Mouse (Mus musculus): ENCODE measurements around the gene Ifi27l2b. TPM values are rescaled to one million over a fixed set of nuclear protein-coding genes. Genes with fewer than 3 reads are reported as not detected.
"Not testable (repeated sequence)": the region's sequence is repeated elsewhere in the genome, so short reads cannot be mapped to it uniquely, and the experiment has no call there.

Gene Ifi27l2b
- polyA plus RNA-seq, 1 experiment from 2014 or later, result not detected

DNA sequence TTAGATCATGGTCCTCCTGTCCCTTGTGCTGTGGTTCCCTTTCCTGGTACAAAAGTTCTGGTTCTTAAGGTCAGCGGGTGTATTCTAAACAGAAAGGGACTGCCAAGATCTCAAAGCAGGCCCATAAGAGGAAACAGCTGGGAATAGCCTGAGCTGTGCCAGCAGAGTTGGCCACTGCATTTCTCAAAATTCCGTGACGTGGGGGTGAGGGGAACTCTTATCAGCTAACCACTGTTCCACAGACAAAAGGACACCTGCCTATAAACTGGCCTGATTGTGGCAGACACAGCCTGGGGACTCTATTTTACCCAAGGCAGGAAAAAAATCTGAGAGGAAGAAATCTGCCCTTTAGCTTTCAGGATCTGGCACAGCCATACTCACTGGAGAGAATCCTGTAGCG is 30.3 kb upstream of the Ifi27l2b start:
- WGBS, result 80% methylated on average over 4 of the region's 4 CpGs
- Histone ChIP-seq H3K36me3 (ENCODE audit: control insufficient read depth, insufficient read depth, low read length) (no peaks in the 10 kb centered on the region), H3K27ac (ENCODE audit: low read depth, low read length) (no peak overlapping the region), H3K27me3 (ENCODE audit: control insufficient read depth, insufficient read depth, low read length) (no peaks in the 10 kb centered on the region), H3K4me1 (replicated peaks; ENCODE audit: control insufficient read depth, insufficient read depth, low read length) (no peaks in the 10 kb centered on the region), H3K4me2 (ENCODE audit: low read depth, low read length, severe bottlenecking) (no peak overlapping the region), H3K9ac (ENCODE audit: low read length) (no peak overlapping the region), H3K4me3 (ENCODE audit: low read depth, low read length) (no peak overlapping the region), H3K9me3 (ENCODE audit: control insufficient read depth, low read length) (no peaks in the 10 kb centered on the region)
- ATAC-seq (replicated peaks; ENCODE audit: low FRiP score), result no peak
- DNase-seq (ENCODE audit: low spot score), result no peak

DNA sequence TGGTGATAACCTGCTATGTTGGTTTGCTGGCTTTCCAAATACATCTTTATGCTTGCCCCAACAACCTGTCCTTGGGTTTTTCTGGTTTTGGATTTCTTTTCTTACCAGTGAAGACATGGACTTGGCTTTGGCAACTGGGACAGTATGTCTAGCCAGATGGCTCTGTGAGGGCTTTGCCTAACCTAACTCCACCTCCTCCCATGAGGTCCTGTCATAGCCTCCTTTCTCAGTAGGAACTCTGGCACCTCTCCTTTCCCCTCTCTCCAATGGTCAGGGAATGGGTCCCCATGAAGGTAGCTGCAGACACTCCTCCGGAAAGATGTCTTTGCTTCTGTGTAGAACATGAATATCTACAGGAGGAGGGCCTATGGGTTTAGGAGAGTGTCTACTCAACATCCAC is 29.7 kb upstream of the Ifi27l2b start:
- H3K27me3 ChIP-seq (ENCODE audit: control insufficient read depth, insufficient read depth, low read length), result no peaks in the 10 kb centered on the region
- no peaks in the 10 kb centered on the region for H3K36me3 ChIP-seq (ENCODE audit: control insufficient read depth, insufficient read depth, low read length)
- H3K9ac ChIP-seq (ENCODE audit: low read length), result no peak overlapping the region
- no peak overlapping the region for H3K27ac ChIP-seq (ENCODE audit: low read depth, low read length)
- no peak overlapping the region for H3K4me3 ChIP-seq (ENCODE audit: low read depth, low read length)
- 84% methylated on average over 1 of the region's 1 CpGs for WGBS
- no peak overlapping the region for H3K4me2 ChIP-seq (ENCODE audit: low read depth, low read length, severe bottlenecking)
- no peak for ATAC-seq (replicated peaks; ENCODE audit: low FRiP score)
- DNase-seq (ENCODE audit: low spot score), result no peak
- H3K9me3 ChIP-seq (ENCODE audit: control insufficient read depth, low read length), result no peaks in the 10 kb centered on the region
- no peaks in the 10 kb centered on the region for H3K4me1 ChIP-seq (replicated peaks; ENCODE audit: control insufficient read depth, insufficient read depth, low read length)

DNA sequence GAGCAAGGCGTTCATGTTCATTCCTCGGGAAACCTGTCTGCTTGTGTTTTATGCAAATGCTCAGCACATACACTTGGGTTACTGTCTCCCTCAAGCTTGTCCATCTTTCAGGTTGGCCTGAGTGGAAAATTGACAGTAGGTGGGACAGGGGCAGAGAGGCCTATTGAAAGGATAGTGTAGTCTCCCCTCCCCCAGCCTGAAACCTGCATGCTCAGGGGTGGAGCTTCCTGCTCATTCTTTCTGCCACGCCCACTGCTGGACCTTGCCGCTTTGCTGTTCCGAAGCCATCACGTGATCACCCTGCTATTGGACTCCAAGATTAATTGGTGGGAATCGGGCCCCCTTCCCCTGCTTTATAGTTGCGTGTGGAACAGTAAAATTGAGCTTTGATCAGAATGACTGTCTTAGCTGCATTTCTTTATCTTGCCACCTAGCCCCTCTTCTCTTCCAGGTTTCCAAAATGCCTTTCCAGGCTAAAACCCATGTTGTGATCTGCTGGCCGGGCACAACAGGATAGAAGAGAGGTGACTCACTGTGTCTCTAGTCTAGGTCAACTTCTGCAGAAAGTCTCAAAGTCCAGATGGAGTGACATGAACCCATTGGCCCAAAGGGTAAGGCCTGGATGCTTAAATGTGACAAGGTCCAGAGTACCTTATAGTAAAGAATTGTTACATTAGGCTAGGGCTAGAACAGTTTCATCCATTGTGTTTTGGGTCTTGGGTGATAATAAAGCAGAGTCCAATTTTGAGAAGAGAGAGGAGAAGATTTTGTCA is 27.4 kb upstream of the Ifi27l2b start:
- DNase-seq (ENCODE audit: low spot score); H3K4me3 ChIP-seq (ENCODE audit: low read depth, low read length); H3K9ac ChIP-seq (ENCODE audit: low read length); H3K4me1 ChIP-seq (replicated peaks; ENCODE audit: control insufficient read depth, insufficient read depth, low read length); H3K27ac ChIP-seq (ENCODE audit: low read depth, low read length); H3K4me2 ChIP-seq (ENCODE audit: low read depth, low read length, severe bottlenecking); H3K36me3 ChIP-seq (ENCODE audit: control insufficient read depth, insufficient read depth, low read length); H3K9me3 ChIP-seq (ENCODE audit: control insufficient read depth, low read length); H3K27me3 ChIP-seq (ENCODE audit: control insufficient read depth, insufficient read depth, low read length); ATAC-seq (replicated peaks; ENCODE audit: low FRiP score): not testable (repeated sequence)
- 64% methylated on average over 9 of the region's 9 CpGs for WGBS

DNA sequence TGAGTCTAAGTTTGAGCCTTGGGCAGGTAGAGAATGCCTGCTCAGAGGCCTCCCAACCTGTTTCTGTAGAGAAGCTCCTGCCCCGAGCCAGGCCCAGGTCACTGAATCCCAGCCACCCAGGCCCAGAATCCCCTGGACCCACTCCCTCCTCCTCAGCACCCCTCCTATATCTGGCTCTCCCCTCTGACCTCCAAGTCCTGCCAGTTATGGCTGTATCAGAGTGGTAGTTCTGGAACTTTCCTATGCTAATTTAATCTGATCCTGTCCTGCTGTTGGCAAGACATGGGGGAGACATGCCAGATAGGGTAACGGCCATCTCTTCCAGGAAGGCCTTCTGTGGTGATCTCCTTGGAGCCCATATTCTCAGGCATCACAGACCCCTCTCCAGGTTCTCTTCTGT is 25.8 kb upstream of the Ifi27l2b start:
- ATAC-seq (replicated peaks; ENCODE audit: low FRiP score) (no peak), DNase-seq (ENCODE audit: low spot score) (no peak)
- H3K27me3 ChIP-seq (ENCODE audit: control insufficient read depth, insufficient read depth, low read length), result no peaks in the 10 kb centered on the region
- no peak overlapping the region for H3K4me3 ChIP-seq (ENCODE audit: low read depth, low read length)
- H3K4me1 ChIP-seq (replicated peaks; ENCODE audit: control insufficient read depth, insufficient read depth, low read length), result no peaks in the 10 kb centered on the region
- no peak overlapping the region for H3K27ac ChIP-seq (ENCODE audit: low read depth, low read length)
- no peak overlapping the region for H3K9ac ChIP-seq (ENCODE audit: low read length)
- no peaks in the 10 kb centered on the region for H3K9me3 ChIP-seq (ENCODE audit: control insufficient read depth, low read length)
- H3K36me3 ChIP-seq (ENCODE audit: control insufficient read depth, insufficient read depth, low read length), result no peaks in the 10 kb centered on the region
- WGBS, result 83% methylated on average over 2 of the region's 2 CpGs
- H3K4me2 ChIP-seq (ENCODE audit: low read depth, low read length, severe bottlenecking), result no peak overlapping the region

GRCm38 (mm10) chr12:103481671-103482070 is 24.6 kb upstream of the Ifi27l2b start:
- WGBS, result 89% methylated on average over 5 of the region's 5 CpGs
- no peaks in the 10 kb centered on the region for H3K4me1 ChIP-seq (replicated peaks; ENCODE audit: control insufficient read depth, insufficient read depth, low read length)
- no peak overlapping the region for H3K4me3 ChIP-seq (ENCODE audit: low read depth, low read length)
- no peaks in the 10 kb centered on the region for H3K36me3 ChIP-seq (ENCODE audit: control insufficient read depth, insufficient read depth, low read length)
- no peak overlapping the region for H3K9ac ChIP-seq (ENCODE audit: low read length)
- no peaks in the 10 kb centered on the region for H3K9me3 ChIP-seq (ENCODE audit: control insufficient read depth, low read length)
- ATAC-seq (replicated peaks; ENCODE audit: low FRiP score) (no peak), DNase-seq (ENCODE audit: low spot score) (no peak)
- H3K27me3 ChIP-seq (ENCODE audit: control insufficient read depth, insufficient read depth, low read length), result no peaks in the 10 kb centered on the region
- H3K27ac ChIP-seq (ENCODE audit: low read depth, low read length), result no peak overlapping the region
- H3K4me2 ChIP-seq (ENCODE audit: low read depth, low read length, severe bottlenecking), result no peak overlapping the region

GRCm38 (mm10) chr12:103477461-103478015 is 20.5 kb upstream of the Ifi27l2b start:
- Histone ChIP-seq H3K36me3 (ENCODE audit: control insufficient read depth, insufficient read depth, low read length) (no peaks in the 10 kb centered on the region), H3K4me3 (ENCODE audit: low read depth, low read length) (no peak overlapping the region), H3K9me3 (ENCODE audit: control insufficient read depth, low read length) (no peaks in the 10 kb centered on the region), H3K9ac (ENCODE audit: low read length) (no peak overlapping the region), H3K4me1 (replicated peaks; ENCODE audit: control insufficient read depth, insufficient read depth, low read length) (no peaks in the 10 kb centered on the region), H3K27me3 (ENCODE audit: control insufficient read depth, insufficient read depth, low read length) (no peaks in the 10 kb centered on the region), H3K4me2 (ENCODE audit: low read depth, low read length, severe bottlenecking) (no peak overlapping the region), H3K27ac (ENCODE audit: low read depth, low read length) (no peak overlapping the region)
- WGBS, result 76% methylated on average over 7 of the region's 7 CpGs
- no peak for DNase-seq (ENCODE audit: low spot score)
- ATAC-seq (replicated peaks; ENCODE audit: low FRiP score), result no peak

GRCm38 (mm10) chr12:103476779-103477389 is 19.9 kb upstream of the Ifi27l2b start:
- WGBS, result 97% methylated on average over 1 of the region's 1 CpGs
- DNase-seq (ENCODE audit: low spot score) (no peak), ATAC-seq (replicated peaks; ENCODE audit: low FRiP score) (no peak)
- no peak overlapping the region for H3K4me2 ChIP-seq (ENCODE audit: low read depth, low read length, severe bottlenecking)
- H3K27me3 ChIP-seq (ENCODE audit: control insufficient read depth, insufficient read depth, low read length), result no peaks in the 10 kb centered on the region
- H3K27ac ChIP-seq (ENCODE audit: low read depth, low read length), result no peak overlapping the region
- no peaks in the 10 kb centered on the region for H3K4me1 ChIP-seq (replicated peaks; ENCODE audit: control insufficient read depth, insufficient read depth, low read length)
- no peaks in the 10 kb centered on the region for H3K9me3 ChIP-seq (ENCODE audit: control insufficient read depth, low read length)
- H3K36me3 ChIP-seq (ENCODE audit: control insufficient read depth, insufficient read depth, low read length), result no peaks in the 10 kb centered on the region
- H3K4me3 ChIP-seq (ENCODE audit: low read depth, low read length), result no peak overlapping the region
- no peak overlapping the region for H3K9ac ChIP-seq (ENCODE audit: low read length)

- H3K4me2 ChIP-seq (ENCODE audit: low read depth, low read length, severe bottlenecking), result no peak overlapping the region
- ATAC-seq (replicated peaks; ENCODE audit: low FRiP score), result no peak
- no peaks in the 10 kb centered on the region for H3K4me1 ChIP-seq (replicated peaks; ENCODE audit: control insufficient read depth, insufficient read depth, low read length)
- H3K36me3 ChIP-seq (ENCODE audit: control insufficient read depth, insufficient read depth, low read length), result no peaks in the 10 kb centered on the region
- H3K27ac ChIP-seq (ENCODE audit: low read depth, low read length), result no peak overlapping the region
- 54% methylated on average over 2 of the region's 2 CpGs for WGBS
- DNase-seq (ENCODE audit: low spot score), result no peak
- H3K9me3 ChIP-seq (ENCODE audit: control insufficient read depth, low read length), result no peaks in the 10 kb centered on the region
- no peak overlapping the region for H3K4me3 ChIP-seq (ENCODE audit: low read depth, low read length)
- H3K27me3 ChIP-seq (ENCODE audit: control insufficient read depth, insufficient read depth, low read length), result no peaks in the 10 kb centered on the region
- no peak overlapping the region for H3K9ac ChIP-seq (ENCODE audit: low read length)
Measured at GRCm38 (mm10) chr12:103474481-103474880, 17.5 kb upstream of the Ifi27l2b start.

All from forebrain, embryonic 11.5 days (tissue).